Mouse (Mus musculus): Measurements from ENCODE around the gene Sqstm1.

- TF ChIP-seq CTCF (IDR thresholded peaks at IDR 0.05; ENCODE audit: borderline replicate concordance, insufficient read depth, low read length) (no peak), POLR2A (IDR thresholded peaks at IDR 0.05; ENCODE audit: low read depth, low read length) (no peak)
These were observed 27.7 kb upstream of the Sqstm1 start, which contains the start of gene Ltc4s for GRCm38 (mm10) chr11:50238324-50238723.
